Mouse (Mus musculus) liver, embryonic 14.5 days (tissue): Measurements from ENCODE around the gene Parp2.

ENCODE experiments used
- CTCF ChIP-seq: IDR thresholded peaks from 2 replicates; pipeline ENCODE4 v1.5.1; 2016; ENCODE audit warnings: antibody characterized with exemption, low read depth, control low read depth
- EP300 ChIP-seq: IDR thresholded peaks from 2 replicates; pipeline ENCODE4 v1.6.1; 2016; ENCODE audit warnings: antibody characterized with exemption, low read depth

GRCm38 (mm10) chr14:50813060-50813459 is 5.4 kb downstream of the Parp2 start:
- TF ChIP-seq CTCF = no peak
- no peak for TF ChIP-seq EP300
